Mouse (Mus musculus) intestine, embryonic 15.5 days (tissue): ENCODE data around the gene Sorl1. TPM values are rescaled to one million over a fixed set of nuclear protein-coding genes. Genes with fewer than 3 reads are reported as not detected.

Source experiments
- ATAC-seq: fragments of 200-750 bp; cut with Nextera tagmentation; 2 replicates; pipeline ENCODE4 v1.8.0; 2017; ENCODE audit warnings: moderate TSS enrichment, moderate library complexity
- H3K27ac ChIP-seq: fragments of 300-500 bp; sonication (generic); 2 replicates; pipeline ENCODE4 v1.5.1; 2015; ENCODE audit warnings: mild to moderate bottlenecking, inconsistent platforms
- H3K27me3 ChIP-seq: fragments of 300-500 bp; sonication (generic); replicated peaks from 2 replicates; pipeline ENCODE4 v1.6.1; 2015; ENCODE audit warnings: inconsistent platforms
- H3K36me3 ChIP-seq: fragments of 300-500 bp; sonication (generic); 2 replicates; pipeline ENCODE4 v1.6.1; 2015; ENCODE audit warnings: inconsistent platforms
- H3K4me1 ChIP-seq: fragments of 300-500 bp; sonication (generic); replicated peaks from 2 replicates; pipeline ENCODE4 v1.6.1; 2015; ENCODE audit warnings: inconsistent platforms
- H3K4me2 ChIP-seq: fragments of 300-500 bp; sonication (generic); replicated peaks from 2 replicates; pipeline ENCODE4 v1.6.1; 2015; ENCODE audit warnings: mild to moderate bottlenecking, inconsistent platforms
- H3K4me3 ChIP-seq: fragments of 300-500 bp; sonication (generic); replicated peaks from 2 replicates; pipeline ENCODE4 v1.5.1; 2015; ENCODE audit warnings: inconsistent platforms
- H3K9ac ChIP-seq: fragments of 300-500 bp; sonication (generic); 2 replicates; pipeline ENCODE4 v1.6.1; 2015; ENCODE audit warnings: inconsistent platforms
- H3K9me3 ChIP-seq: fragments of 300-500 bp; sonication (generic); 2 replicates; pipeline ENCODE4 v1.6.1; 2016; ENCODE audit warnings: inconsistent platforms
- WGBS: fragments of 180-500 bp; shearing (Covaris S2); methylation state at CpG from one replicate; pipeline ENCODE4 v1.1.7; 2015; 5-methylcytosine and 5-hydroxymethylcytosine counted together
- polyA plus RNA-seq: library from polyadenylated mRNA; unstranded; fragments of >200 nt; fragmentation: Nextera tagmentation; extraction: Ambion mirVana; gene quantifications from 2 replicates; pipeline ENCODE4 v1.2.1, GENCODE M21; 2015

The Sorl1 gene
- polyA plus RNA-seq, 1 experiment from 2014 or later = 9.0 TPM

DNA sequence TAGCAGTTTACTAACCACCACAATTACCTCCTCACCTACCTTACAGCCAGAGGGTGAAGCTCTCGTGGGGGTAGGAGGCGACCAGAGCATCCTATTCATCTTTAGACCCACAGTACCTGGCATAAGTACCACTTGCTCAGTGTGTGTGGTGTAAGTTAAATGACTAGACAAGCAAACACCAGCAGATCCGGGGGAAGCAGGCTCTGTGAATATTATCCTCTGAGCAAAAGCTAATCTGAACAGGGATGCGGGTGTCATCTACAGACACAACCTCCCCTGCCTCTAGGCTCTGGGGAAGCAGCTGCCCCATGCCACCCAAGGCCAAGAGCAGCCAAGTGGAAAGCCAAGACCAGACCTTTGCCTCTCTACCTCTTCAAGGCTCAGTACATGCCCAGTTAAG is 68.7 kb downstream of the Sorl1 start:
- no peak for ATAC-seq
- Histone ChIP-seq H3K4me2 (no peak overlapping the region), H3K36me3 (no peaks in the 10 kb centered on the region), H3K4me3 (no peak overlapping the region), H3K27ac (no peak overlapping the region), H3K4me1 (peaks cover 5% of the 10 kb centered on the region), H3K27me3 (no peaks in the 10 kb centered on the region), H3K9ac (no peak overlapping the region), H3K9me3 (no peaks in the 10 kb centered on the region)
- WGBS = 91% methylated on average over 4 of the region's 4 CpGs

DNA sequence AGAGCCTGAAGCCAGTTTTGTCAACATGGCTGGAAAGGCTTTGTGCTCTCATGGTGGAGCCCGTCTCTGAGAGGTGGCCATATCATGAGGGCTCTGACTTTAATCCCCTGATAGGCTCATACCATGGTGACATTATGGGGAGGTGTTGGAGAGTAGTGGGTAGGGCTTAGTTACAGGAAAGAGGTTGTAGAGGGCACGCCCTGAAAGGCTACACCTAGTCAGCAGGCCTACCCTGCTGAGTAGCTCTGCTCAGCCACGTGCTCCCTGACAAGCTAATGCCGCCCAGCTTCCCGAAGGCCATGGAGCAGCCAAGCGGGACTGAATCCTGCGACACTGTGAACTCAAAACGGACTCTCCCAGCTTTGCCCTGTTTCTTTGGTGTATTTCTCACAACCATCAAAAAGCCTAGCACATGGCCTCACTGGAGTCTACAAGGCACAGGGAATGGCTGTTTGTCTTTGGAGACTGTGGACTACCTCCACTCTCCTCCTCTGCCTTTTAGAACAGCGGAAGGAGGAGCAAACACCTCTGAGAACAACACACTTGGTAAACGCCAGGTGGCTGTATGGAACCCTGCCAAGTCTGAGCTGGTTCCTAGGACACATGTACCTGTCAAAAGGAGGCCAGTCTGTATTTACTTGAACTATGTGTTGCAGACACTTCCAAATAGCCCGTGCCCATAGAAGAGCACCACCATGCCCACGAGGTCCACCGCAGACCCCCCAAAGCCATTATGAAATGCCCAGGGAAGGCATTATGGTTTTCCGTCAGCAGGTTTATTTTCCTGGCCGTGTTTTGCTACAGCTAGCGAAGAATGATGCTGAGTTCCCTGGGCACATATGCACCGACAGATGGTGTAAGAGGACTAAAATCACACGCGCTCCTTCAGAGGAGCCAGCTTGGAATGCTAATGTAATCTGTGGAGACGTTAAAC is 69.5 kb downstream of the Sorl1 start:
- H3K9me3 ChIP-seq = no peaks in the 10 kb centered on the region
- ATAC-seq = peak; percentile 87
- H3K27me3 ChIP-seq = no peaks in the 10 kb centered on the region
- H3K4me2 ChIP-seq = no peak overlapping the region
- no peak overlapping the region for H3K27ac ChIP-seq
- no peak overlapping the region for H3K9ac ChIP-seq
- no peaks in the 10 kb centered on the region for H3K36me3 ChIP-seq
- WGBS = 73% methylated on average over 20 of the region's 20 CpGs
- peaks cover 5% of the 10 kb centered on the region for H3K4me1 ChIP-seq
- no peak overlapping the region for H3K4me3 ChIP-seq

DNA sequence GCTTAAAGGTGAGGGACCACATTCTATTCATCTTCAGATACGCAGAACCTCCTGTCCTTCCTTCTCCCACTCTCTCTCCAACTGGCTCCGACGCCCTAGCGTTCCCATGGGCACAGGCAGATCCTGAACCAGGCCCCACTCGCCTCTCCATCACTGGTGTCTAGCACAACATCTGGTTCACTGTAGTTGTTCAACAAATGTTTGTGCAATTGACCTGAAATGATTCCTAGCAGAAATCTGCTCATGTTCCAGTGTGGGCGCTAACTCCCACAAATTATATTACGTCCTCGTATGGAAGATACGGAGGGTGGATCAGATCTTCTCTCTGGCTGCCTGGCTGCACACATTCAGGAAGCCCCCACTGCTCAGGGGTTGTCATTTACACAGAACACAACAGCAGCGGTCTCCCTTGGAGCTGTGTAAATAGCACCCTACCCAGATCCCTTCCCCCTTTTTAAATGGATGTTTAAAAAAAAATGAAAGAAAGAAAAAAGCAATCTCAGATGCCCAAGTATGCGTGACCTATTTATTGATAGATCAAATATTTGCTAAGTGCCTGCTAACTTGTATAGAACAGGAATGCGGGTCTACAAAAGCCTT is 70.4 kb downstream of the Sorl1 start:
- ATAC-seq = no peak
- H3K36me3 ChIP-seq = no peaks in the 10 kb centered on the region
- H3K27ac ChIP-seq = no peak overlapping the region
- H3K4me2 ChIP-seq = no peak overlapping the region
- no peak overlapping the region for H3K9ac ChIP-seq
- H3K9me3 ChIP-seq = no peaks in the 10 kb centered on the region
- no peaks in the 10 kb centered on the region for H3K27me3 ChIP-seq
- peaks cover 5% of the 10 kb centered on the region for H3K4me1 ChIP-seq
- no peak overlapping the region for H3K4me3 ChIP-seq
- WGBS = 79% methylated on average over 12 of the region's 12 CpGs

- 40% methylated on average over 12 of the region's 12 CpGs for WGBS
- no peak for ATAC-seq
Observed at GRCm38 (mm10) chr9:42052713-42053356, 71.3 kb downstream of the Sorl1 start.

GRCm38 (mm10) chr9:42048542-42048941 is 75.6 kb downstream of the Sorl1 start:
- Histone ChIP-seq H3K27me3 (no peaks in the 10 kb centered on the region), H3K4me1 (no peaks in the 10 kb centered on the region; the same call in 1 of the 2 replicates), H3K9me3 (no peaks in the 10 kb centered on the region), H3K4me2 (no peak overlapping the region), H3K27ac (no peak overlapping the region), H3K36me3 (no peaks in the 10 kb centered on the region), H3K9ac (no peak overlapping the region), H3K4me3 (no peak overlapping the region)
- ATAC-seq = no peak
- WGBS = 61% methylated on average over 2 of the region's 2 CpGs

More at GRCm38 (mm10) chr9:42052713-42053356, 71.3 kb downstream of the Sorl1 start:
- no peak overlapping the region for H3K4me3 ChIP-seq
- H3K4me2 ChIP-seq = no peak overlapping the region
- H3K27me3 ChIP-seq = no peaks in the 10 kb centered on the region
- no peak overlapping the region for H3K9ac ChIP-seq
- H3K4me1 ChIP-seq = peaks cover 5% of the 10 kb centered on the region
- no peak overlapping the region for H3K27ac ChIP-seq
- no peaks in the 10 kb centered on the region for H3K36me3 ChIP-seq
- H3K9me3 ChIP-seq = no peaks in the 10 kb centered on the region

DNA sequence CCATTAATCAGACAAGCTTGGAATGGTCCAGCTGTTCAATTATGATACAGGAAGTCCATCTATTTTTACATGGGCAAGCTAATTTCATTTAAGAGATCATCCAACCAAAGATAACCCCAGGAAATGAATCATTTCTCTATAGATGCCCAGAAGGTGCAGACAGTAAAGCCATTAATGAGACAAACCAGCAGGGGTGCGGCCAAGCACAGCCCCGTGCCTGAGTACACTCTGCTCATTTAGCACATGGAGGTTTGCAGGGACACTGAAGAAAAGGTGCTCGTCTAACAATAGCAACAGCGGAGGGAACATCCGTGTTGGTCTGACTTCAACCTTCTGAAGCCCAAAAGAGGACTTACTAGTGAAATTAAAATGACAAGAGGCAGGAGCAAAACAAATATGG is 76.3 kb downstream of the Sorl1 start:
- Histone ChIP-seq H3K27me3 (no peaks in the 10 kb centered on the region), H3K9me3 (no peaks in the 10 kb centered on the region), H3K27ac (no peak overlapping the region), H3K36me3 (no peaks in the 10 kb centered on the region), H3K4me1 (no peaks in the 10 kb centered on the region; the same call in 1 of the 2 replicates), H3K4me2 (no peak overlapping the region), H3K4me3 (no peak overlapping the region), H3K9ac (no peak overlapping the region)
- ATAC-seq = no peak
- 79% methylated on average over 5 of the region's 5 CpGs for WGBS

DNA sequence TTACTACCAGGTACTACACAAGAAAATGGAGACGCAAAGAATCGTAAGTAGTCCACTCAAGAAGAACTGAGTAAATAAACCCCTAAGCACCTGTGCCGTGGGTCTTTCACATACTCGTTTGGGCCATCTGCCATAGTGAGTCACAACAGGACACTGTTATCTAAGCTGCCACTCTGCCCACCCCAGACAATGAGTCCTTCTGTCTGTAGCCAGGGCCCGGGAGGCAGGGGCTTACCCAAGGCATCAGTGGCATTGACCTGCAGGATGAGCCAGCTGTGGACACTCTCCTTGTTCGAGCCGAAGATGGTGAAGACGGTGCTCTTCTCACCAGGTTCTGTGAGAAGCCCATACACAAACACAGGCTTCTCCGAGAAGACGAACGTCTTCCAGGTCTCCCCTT is 77.8 kb downstream of the Sorl1 start:
- ATAC-seq = no peak
- Histone ChIP-seq H3K4me2 (no peak overlapping the region), H3K9ac (no peak overlapping the region), H3K9me3 (no peaks in the 10 kb centered on the region), H3K4me1 (no peaks in the 10 kb centered on the region), H3K4me3 (no peak overlapping the region), H3K27ac (no peak overlapping the region), H3K36me3 (no peaks in the 10 kb centered on the region), H3K27me3 (no peaks in the 10 kb centered on the region)
- 86% methylated on average over 11 of the region's 11 CpGs for WGBS

DNA sequence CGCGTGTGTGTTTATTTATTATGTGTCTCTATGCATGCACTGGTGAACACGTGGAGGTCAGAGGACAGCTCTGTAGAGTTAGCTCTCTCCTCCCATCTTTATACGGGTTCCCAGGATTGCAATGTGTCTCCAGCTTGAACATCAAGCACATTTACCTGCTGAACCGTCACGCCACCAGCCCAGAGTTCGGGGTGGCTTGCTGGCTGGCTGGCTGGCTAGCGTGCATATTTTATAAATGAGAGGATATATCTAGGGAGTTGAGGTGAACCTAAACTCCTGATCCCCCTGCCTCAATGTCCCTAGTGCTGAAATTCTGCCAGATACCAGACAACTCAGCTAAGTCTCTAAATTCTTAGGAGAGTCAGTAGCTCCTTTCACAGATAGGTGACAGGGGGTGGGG is 79.4 kb downstream of the Sorl1 start:
- Histone ChIP-seq H3K4me1 (no peaks in the 10 kb centered on the region), H3K27ac (no peak overlapping the region), H3K27me3 (no peaks in the 10 kb centered on the region), H3K36me3 (no peaks in the 10 kb centered on the region), H3K9ac (no peak overlapping the region), H3K4me2 (no peak overlapping the region), H3K9me3 (no peaks in the 10 kb centered on the region), H3K4me3 (no peak overlapping the region)
- ATAC-seq = no peak
- 89% methylated on average over 8 of the region's 8 CpGs for whole genome bisulfite sequencing

DNA sequence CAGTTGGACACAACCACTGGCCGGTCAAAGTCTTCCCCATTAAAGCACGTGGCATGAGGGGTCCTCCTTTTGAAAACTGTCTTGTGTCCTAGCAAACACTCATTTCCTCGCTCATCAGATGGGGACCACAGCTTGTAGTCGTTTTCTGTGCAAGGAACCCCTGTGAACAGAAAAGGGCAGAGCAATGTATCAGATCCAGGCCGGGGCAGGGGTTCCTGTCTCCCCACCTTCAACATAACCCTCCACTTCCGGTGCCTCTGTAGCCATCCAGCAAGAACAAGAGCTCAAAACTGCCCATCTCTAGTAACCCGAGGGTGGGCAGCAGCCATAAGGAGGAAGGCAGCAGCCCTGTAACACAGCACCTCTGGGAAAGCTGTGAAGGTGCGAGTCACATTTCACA is 80.2 kb downstream of the Sorl1 start:
- no peaks in the 10 kb centered on the region for H3K9me3 ChIP-seq
- no peak for ATAC-seq
- WGBS = 87% methylated on average over 8 of the region's 8 CpGs
- no peaks in the 10 kb centered on the region for H3K36me3 ChIP-seq
- H3K4me2 ChIP-seq = no peak overlapping the region
- H3K4me3 ChIP-seq = no peak overlapping the region
- no peaks in the 10 kb centered on the region for H3K27me3 ChIP-seq
- H3K27ac ChIP-seq = no peak overlapping the region
- H3K4me1 ChIP-seq = no peaks in the 10 kb centered on the region; the same call in 1 of the 2 replicates
- H3K9ac ChIP-seq = no peak overlapping the region

DNA sequence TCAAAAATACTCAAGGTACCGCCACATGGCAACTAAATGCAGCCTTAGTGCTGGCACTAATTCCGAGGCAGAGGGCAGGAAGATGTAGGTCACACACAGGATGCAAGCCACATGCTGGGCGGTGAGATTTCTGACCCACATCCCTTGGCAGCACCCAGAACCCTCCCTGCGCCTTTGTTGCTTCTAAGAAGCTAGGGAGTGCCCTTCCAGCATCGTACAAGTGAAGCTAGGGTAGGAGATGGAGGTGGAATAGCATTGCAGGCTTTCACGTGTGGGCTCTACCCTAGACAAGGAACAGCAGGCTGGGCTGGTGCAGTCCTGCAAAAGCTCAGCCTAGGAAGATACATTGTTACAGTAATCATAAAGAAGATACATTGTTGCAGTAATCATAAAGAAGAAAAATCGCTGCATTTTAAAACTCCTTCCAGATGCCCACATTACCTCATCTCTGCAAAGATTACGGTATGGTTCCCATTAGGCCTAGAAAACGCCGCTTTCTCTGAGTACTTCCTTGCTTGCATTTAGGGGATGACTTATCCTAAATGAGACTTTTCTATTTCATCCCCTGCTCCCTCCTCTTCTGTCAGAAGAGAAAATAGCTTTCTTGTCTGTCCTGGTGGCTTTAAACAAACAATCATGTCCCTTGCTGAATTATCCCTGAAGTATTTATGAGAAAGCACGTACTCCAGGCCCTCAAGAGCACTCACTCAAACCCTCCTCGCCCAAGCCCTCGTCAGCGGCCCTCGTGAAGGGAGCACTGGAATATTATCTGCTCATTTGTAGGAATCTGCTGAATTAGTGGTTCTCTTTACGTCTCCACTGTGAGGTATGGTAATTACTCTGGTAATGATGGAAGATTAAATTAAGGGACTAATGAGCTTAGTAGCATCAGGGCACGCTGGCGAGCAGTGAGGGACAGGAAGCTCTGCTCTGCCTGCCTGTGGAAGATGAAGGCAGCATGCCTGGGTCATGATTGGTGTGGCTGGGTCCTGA is 84.8 kb downstream of the Sorl1 start:
- H3K9ac ChIP-seq = no peak overlapping the region
- 71% methylated on average over 18 of the region's 18 CpGs for WGBS
- no peak overlapping the region for H3K4me2 ChIP-seq
- H3K4me3 ChIP-seq = no peak overlapping the region
- 0 out of 2 replicates have a peak, but pooled peaks have one; percentile 47 for ATAC-seq
- no peaks in the 10 kb centered on the region; the same call in 1 of the 2 replicates for H3K4me1 ChIP-seq
- H3K36me3 ChIP-seq = no peaks in the 10 kb centered on the region
- no peaks in the 10 kb centered on the region for H3K27me3 ChIP-seq
- no peak overlapping the region for H3K27ac ChIP-seq
- no peaks in the 10 kb centered on the region for H3K9me3 ChIP-seq

GRCm38 (mm10) chr9:42036885-42037284 is 87.2 kb downstream of the Sorl1 start:
- no peak for ATAC-seq
- H3K36me3 ChIP-seq = no peaks in the 10 kb centered on the region
- no peak overlapping the region for H3K27ac ChIP-seq
- H3K9me3 ChIP-seq = no peaks in the 10 kb centered on the region
- H3K9ac ChIP-seq = no peak overlapping the region
- H3K4me3 ChIP-seq = no peak overlapping the region
- H3K4me1 ChIP-seq = no peaks in the 10 kb centered on the region; the same call in 1 of the 2 replicates
- H3K4me2 ChIP-seq = no peak overlapping the region
- H3K27me3 ChIP-seq = no peaks in the 10 kb centered on the region
- WGBS = 94% methylated on average over 11 of the region's 11 CpGs
